Mouse (Mus musculus) mouse embryonic stem cell (cell line): ENCODE data around the gene Spa17.

Experiments used
- in situ Hi-C, 2 experiments: fragments of 300-500 bp; cut with MboI; formaldehyde crosslinking; loops; 1 replicate in 1 of 2; 3 replicates in 1 of 2; pipeline ENCODE4 v1.14.3; 2019 to 2020; ENCODE audit warnings: low sequenced_read_pairs in 2 of 2, low pct_unique_long_range_greater_than_20kb in 1 of 2, mixed read lengths in 1 of 2; ENCODE audit not compliant: unreplicated experiment in 1 of 2

Gene Spa17

GRCm38 (mm10) chr9:37572204-37572876 lies 41.2 kb downstream of the Spa17 start:
- in situ Hi-C loops: no loop called here

DNA sequence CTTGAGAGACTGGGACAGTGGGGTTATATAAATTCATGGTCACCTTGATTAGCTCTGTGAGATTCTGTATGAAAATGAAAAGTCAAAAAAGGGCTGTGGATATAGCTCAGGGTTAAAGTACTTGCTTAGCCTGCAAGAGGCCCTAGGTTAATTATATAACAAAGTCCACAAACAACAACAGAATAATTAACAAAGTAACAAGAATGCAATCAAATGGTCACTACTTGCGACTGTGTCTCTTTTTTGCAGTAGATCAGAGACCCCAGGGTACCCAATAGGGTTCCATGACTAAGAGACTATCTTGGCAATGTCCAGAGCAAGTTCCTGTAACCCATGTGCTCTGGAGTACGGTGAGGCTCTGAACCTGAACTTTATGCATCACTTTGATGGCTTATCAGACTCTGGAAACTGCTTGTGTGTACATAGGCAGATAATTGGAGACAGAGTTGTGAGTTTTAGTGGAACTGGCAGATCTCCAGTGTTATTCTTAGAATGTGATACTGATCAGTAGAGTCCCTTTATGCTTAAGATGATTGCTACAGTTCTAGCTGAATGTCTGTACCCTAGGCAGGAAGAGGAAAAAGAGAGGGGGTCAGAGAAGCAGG lies 44.2 kb downstream of the Spa17 start:
- in situ Hi-C loops: no loop called here

DNA sequence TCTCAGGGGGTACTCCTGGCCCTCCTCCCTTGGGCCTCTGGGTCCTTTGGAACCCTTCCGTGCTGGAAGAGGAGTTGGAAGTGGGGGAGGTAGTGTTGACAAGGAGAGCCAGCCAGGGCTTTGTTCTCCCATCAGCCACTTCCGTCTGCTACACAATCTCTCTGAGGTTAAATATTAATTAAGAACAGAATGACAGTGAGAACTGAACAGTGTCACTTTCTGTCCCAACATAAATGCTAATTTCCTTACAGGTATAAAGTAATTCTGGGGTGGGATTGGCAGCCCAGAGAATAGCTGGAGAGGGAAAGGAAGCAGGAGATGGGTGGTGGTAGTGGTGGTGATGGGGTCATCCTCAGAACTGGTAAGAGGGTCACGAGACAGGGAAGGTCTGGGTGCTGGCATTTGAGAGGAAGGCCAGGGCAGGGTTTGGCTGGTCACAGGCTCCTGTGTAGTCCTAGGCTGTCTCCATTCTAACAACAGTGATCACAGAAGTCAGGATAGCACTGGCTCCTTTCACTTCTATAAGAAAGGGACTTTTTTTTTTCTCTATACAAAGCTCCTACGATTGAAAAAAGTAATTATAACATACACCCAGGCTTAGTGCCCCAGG lies 44.8 kb downstream of the Spa17 start:
- in situ Hi-C loops: no loop called here

- in situ Hi-C loops: no loop called here
Measured at GRCm38 (mm10) chr9:37567892-37568604, 45.5 kb downstream of the Spa17 start.

DNA sequence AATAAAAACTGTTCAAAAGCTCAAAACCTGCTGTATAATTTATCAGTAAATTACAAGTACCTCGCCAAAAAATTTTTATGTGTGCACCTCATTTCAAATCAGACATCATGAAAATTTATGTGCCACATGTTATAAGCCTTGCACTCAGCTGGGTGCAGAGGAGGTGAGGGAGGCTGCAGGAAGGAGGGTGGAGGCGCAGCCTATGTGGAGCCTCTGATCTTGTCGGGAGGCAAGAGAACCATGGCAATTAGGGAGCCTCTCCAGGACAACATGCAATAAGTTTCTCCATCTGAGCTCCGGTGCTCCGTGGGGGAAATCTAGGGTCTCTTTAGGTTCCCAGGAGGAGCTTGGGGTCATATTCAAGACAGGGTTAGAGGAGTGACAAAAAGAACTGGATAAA lies 46.1 kb downstream of the Spa17 start:
- in situ Hi-C loops: no loop called here

DNA sequence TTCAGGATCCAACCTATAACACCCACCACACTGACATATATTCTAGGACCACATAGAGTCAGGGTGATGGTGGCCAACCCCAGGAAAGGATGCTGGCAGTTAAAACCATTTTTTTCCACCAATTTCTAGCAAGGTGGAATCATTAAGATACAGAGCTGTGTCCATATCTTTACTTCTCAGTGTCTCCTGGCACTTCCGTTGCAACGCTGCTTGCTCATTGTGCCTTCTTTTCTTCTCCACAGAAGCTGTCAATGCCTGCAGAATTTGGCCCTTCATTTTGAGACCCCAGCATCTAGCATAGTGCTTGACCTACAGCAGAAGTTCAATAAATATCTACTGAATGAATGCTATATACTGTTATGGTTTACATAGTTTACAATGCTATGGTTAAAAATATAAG lies 46.5 kb downstream of the Spa17 start:
- in situ Hi-C loops: no loop called here

DNA sequence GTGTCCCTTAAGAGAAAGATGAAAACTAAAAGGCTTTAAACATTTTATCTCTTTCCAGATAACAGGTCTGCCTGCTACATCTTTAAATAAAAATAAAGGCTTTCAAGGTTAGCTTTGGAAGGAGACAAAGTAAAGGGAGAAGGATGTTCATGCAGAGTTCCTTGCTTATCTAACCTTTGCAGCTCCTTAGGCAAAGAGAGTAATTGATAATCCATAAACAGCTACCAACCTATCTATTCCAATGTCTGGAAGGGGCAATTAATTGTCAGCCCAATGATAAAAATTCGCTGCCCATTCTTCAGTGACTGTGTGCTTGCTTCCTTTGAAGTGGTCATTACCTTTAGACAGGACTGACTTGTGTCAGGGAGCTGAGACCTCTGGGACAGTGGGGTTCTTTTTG lies 49.7 kb downstream of the Spa17 start:
- in situ Hi-C loops: no loop called here

- in situ Hi-C loops: no loop called here
Measured at GRCm38 (mm10) chr9:37560617-37561016, 52.9 kb downstream of the Spa17 start.

DNA sequence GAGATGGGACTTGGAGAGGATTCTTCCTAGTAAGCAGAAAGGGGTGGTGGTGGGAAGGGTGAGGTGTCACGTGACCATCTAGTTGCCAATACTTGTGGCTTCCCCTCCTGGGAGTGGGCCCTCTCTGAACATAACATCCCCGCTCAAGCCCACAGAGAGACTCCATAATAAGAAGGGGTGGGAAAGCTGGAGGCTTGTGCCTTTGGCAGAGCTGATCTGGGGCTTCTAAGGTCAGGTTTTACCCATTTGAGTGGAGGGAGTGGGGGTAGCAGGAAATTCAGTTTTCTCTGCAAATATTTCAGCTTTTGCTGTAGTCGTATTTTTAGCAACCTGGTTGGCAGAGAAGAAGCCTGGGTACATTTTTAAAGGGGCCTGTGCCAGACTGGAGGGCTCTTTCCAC lies 57.2 kb downstream of the Spa17 start:
- in situ Hi-C loops: no loop called here

- in situ Hi-C loops: no loop called here
Measured at GRCm38 (mm10) chr9:37554838-37555748, 58.4 kb downstream of the Spa17 start, which contains the start of gene Siae. TSS of gene Siae (plus strand) at chr9:37555698.

GRCm38 (mm10) chr9:37554279-37554678 lies 59.2 kb downstream of the Spa17 start:
- in situ Hi-C loops: no loop called here
